Mouse (Mus musculus) spleen, postnatal 14 days (tissue): Measurements from ENCODE around the gene Cdc42.

Experiments used
- DNase-seq, 2 experiments: peaks; one replicate each; pipeline ENCODE4 v3.0.0; 2021 to 2022; ENCODE audit warnings: low spot score in 2 of 2

Gene Cdc42

DNA sequence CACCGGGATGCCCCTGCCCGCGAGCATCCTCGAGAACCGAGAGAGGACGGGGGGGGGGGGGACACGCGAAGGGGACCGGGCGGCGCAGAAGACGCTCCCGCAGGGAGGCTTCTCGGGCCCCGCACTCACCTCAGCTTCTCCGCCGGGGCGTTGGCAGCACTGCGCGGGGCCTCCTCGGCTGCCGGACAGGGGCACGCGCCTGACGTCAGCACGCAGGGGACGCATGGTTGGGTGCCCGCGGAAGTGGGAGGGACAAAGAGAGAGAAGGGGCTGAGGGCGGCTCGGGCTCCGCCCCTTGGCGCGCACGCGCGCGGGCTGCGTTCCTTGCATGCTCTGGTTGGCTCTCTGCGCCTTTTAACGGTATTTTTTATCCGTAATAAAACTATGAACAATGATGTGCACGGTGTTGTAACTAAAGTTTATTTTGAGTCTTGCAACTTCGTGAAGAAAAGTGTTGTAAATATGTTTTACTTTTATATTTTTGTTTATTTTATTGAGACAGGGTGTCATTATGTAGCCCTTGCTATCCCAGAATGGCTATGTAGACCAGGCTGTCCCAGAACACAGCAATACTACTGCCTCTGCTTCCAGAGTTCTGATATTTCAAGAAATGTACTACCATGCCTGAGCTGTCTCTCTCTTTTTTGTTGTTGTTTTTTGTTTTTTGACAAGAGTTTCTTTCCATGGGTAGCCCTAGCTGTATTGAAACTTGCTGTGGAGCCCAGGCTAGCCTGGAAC, at the start of gene Cdc42:
Gene Cdc42 (minus strand): TSS at position 204 of the 738 bp plus-strand sequence.
- DNase-seq = peak; percentile 97 to 99

DNA sequence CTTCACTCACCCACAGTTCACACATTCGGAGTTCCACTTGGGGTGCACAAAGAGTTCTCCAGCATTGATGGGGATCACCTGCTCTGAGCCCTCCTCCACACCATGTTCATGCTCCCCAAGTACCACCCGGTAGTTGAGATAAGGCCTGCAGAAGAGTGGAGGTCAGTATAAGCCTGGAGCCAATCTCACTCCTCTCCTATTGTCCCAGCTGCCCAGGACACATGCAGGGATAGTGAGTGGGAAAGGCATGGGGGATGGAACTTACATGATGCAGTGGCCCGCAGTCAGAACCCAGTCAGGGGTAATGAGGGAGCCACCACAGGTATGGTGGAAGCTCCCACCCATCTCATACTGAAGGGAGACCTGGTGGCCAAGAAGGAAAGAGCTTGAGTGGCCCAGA, 48.1 kb upstream of the Cdc42 start:
- no peak for DNase-seq

DNA sequence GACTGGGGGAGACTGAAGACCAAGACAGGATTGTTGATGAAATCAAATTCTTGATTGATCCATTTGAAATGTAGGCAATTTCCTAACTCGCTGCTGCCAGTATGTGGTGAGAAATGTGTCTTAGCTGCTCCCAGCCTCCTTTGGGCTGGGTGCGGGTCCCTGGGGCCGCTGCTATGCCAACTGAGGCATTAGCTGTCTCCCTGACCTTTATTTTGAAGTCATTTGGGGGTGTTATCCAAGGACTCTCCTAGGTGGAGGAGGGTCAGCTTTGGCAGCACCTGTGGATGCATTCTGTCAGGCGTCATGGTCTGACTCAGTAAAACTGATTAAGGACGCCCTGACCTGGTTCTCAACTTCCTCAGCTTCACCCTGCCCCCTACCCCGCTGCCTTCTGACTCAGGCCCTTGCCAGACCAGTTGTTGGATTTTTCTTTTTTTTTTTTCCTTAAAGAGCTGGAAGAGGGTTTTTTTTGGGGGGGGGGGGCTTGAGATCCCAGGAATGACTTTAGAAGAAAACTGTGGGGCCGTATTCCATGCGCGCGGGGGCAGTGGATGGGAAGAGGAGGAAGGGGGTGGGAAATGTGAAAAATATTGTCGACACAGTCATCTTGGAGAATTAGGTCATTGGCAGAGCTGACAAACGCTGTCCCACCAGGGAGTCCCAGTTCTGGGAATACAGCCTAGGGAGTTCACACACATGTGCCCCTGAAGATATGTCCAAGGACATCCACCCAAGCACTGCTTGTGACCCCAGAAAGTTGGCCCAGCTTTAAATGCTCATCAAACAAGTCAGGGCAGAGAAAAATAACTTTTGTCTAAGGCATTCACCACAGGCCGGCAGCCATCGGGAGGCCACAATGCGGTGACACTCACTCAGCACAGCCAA, 39.4 kb upstream of the Cdc42 start:
- DNase-seq = no peak

DNA sequence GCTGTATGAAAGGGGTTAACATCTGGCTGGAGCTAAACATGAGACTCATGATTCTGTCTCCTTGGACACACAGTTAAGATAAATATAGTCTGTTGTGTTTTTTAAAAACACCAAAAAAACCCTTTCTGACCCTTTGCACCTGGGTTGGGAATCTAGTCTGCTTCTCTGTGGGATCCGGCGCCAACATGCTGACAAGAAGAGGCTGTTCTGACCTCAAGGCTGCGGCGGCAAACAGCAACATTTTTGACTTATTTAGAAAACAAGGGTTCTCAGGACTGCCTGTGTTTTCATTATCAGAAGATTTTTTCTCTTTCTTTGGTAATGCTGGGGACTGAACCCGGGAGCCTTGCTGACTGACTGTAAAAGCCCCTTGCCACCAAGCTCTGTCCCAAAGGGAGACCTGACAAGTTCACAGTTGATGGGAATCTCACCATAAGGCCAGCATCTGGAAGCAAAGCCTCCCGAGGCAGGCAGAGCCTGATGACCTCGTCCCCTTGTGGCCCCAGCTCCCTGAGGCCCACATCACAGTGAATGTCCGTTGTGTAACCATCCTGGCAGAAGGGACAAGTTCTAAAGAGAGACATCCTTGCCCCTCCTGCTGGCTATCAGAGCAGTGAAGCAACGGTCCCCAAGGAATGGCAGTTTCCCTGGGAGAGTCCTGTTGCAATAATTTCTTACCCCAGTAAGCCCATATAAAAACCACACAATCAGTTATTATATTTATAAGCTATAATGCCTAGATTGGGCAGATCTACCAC, 36.0 kb upstream of the Cdc42 start:
- no peak for DNase-seq

DNA sequence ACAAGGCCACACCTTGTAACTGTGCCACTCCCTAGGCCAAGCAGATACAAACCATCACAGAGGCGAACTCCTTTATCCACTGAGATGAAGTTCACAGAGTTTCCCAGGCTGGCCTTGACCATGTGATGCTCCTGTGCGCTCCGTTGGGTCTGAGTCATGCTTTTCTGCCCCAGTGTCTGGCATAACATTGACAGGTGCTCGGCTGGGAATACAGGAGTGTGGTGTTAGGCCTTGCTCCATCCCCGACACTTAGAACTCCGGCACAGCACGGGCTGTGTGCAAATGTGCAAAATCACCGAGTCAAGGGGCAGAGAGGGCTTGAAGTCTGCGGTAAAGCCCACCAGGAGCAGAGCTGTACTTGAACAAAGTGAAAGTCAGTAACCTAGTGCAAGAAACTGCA, 35.4 kb upstream of the Cdc42 start:
- no peak for DNase-seq

DNA sequence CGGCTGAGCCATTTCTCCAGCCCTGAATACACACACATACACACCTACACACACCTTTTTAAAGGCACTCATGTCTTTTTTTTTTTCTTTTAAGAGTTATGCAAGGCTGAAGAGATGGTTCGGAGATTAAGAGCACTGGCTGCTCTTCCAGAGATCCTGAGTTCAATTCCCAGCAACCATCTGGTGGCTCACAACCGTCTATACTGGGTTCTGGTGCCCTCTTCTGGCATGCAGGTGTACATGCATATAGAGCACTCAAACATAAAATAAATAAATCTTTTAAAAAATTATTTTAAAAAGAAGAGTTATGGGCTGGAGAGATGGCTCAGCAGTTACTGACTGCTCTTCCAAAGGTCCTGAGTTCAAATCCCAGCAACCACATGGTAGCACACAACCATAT, 33.8 kb upstream of the Cdc42 start:
- no peak for DNase-seq

DNA sequence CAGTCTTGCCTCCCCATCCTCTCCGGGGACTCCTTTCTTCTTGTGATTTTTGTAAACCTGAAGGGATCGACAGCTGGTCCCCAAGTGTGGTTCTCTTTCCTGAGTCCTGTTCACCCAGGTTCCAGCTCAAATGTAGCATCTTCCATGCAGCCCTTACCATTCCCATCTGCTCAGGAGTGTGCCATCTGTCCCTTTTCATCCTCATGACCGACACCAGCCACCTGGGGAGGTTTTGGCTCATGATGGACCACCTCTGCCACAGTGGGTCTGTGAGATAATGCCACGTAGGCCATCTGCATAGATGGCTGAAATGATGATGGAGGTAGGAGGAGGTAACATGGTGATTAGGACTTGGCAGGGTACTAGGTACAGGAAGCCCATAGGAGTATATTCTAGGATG, 32.7 kb upstream of the Cdc42 start:
- DNase-seq = no peak

DNA sequence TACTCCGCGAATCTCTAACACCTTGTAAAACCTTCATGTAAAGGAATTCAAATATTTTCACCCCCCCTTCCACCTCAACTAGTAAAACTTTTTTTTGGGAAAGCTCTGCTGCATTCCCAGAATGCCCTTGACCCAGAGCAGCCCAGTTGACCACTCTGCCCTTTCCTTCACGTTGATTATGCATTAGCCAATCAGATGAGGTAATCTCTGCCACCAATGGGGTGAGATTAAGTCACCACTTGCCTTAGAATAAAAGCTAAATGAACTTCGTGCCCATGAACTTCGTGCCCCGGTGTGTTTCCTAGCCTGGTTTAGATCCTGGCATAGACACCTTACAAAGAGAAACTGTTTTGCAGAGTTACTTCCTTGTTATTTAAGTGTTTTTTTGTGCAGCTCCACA, 31.5 kb upstream of the Cdc42 start:
- no peak for DNase-seq

DNA sequence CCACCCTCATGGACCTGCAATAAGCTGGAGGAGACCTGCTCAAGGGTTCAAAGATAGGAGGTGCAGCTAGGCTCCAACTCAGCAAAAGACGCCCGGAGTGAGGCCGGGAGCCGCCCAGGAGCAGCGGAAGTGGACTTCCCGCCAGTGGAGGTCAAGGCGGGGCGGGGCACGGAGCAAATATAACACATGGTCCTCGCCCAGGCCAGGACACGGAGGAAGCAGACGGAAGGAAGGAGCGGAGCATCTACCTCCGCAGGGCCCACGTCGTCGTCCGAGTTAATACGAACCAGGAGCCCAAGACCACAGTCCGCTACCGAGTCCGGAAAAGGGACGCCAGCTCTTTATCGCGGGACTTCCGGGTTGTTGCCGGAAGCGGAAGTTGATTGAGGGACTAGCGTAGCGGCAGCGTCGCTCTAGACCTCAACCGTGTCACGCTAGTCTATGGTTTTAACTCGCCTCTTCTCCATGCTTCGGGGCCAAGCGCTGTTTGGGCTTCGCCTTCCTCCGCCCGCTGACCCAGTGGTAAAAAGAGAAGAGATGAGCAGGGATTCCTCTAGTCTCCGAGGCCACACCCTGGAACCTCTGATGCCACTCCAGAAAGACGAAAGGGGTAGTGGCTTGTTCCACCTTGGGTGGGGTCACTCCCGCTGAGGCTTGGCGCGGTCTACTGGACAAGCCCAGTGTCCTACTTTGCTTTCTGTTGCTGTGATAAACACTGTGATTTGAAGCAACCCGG, 30.7 kb upstream of the Cdc42 start:
- DNase-seq = peak; percentile 65 to 74

DNA sequence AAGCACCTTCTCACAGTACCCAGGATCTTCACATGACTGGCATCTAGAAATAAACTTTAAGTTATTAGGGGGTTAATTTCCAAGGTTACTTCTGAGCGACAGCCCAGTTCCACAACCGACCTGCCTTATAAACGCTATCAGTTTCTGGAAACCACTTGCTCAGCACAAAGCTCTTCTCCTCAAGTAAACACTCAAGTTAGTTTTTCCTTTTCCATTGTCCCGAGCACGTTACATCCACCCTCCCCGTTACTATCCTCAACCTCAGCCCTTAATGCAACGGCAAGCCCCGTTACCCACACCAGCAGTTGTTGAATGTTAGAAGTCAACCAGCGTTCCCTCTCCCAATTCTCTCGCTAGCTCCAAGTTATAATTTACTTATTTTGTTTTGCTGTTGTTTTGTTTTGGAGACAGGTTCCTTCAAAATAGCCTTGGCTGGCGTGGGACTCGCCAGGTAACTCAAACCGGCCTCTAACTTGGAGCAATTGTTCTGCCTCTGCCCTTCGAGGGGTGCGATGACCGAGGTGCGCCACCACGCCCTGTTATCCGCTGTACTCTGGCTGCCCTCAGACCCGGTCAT, 30.1 kb upstream of the Cdc42 start:
- no peak for DNase-seq

DNA sequence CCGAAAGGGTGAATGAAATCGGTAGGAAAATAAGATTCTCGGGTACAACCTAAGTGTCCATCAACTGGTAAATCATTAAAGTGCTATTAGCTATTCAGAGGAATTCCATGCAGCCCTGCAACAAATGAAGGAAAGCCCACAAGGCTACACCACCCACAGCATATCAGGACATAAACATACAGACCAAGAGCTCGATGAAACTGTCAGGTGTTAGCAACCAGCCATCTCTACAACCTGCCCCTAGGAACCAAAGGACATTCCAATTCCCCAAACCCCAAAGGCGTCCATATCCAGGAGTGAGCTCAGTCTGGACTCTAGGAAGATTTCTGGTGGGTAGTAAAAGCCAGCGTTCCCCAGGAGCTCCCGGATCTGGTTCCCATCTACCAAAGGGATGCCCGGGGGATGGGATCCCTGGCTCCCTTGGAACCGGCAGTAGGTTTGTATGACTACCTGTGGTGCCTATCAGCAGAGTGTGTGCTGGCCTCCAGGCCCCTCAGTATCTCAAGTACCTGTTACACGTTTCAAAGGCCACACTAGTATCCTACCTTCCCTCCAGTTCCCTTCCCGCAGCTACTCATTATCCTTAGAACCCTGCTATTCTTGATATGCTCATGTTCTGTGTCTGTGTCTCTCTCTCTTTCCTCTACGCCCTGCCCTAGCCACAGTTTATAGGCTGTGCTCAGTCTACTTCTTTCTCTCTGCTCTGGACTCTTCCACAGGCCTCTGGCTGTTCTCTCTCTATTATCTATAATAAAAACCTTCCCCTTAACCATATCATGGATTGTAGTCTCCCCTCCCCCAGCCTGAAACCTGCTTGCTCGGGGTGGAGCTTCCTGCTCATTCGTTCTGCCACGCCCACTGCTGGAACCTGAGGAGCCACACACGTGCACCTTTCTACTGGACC, 23.4 kb upstream of the Cdc42 start:
- no peak for DNase-seq

DNA sequence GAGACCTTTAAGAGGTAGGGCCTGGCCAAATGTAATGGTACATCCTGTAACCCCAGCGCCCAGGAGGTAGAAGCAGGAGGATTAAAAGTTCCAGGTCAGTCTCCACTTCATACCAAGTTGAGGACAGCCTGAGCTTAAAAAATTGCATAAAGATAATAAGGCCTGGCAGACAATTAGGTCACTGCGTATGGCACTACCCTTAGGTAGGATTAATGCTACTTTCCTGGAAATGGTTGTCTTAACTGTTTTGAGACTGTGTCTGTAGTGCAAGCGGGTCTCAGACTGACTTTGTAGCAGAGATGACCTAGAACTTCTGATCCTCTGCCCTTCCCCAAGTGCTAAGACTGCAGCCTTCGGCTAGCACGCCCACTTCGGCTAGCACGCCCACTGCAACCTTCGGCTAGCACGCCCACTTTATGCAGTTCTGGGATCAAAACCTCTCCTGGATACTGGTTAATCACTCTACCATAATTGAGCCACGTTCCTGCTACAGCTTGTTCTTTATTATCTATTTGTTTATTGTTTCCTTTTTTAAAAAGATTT, 22.3 kb upstream of the Cdc42 start:
- DNase-seq = no peak

DNA sequence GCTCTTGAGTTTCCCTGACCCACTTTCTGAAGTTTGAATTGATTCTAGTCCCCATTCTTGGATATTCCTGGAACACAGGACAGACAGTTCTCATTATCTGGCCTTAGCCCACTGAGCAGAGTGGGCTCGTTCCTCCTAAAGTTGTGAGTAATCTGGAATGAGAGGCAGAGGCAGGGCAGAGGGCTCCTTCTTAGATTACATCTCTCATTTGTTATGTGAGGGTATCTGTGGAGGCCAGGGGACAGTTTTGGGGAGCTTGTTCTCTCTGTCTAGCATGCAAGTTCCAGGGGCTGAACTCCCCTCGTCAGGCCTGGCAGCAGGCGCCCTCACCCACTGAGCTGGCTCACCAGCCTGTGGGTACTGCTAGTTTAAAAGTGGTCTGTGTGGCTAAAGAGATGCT, 21.6 kb upstream of the Cdc42 start:
- DNase-seq = no peak

DNA sequence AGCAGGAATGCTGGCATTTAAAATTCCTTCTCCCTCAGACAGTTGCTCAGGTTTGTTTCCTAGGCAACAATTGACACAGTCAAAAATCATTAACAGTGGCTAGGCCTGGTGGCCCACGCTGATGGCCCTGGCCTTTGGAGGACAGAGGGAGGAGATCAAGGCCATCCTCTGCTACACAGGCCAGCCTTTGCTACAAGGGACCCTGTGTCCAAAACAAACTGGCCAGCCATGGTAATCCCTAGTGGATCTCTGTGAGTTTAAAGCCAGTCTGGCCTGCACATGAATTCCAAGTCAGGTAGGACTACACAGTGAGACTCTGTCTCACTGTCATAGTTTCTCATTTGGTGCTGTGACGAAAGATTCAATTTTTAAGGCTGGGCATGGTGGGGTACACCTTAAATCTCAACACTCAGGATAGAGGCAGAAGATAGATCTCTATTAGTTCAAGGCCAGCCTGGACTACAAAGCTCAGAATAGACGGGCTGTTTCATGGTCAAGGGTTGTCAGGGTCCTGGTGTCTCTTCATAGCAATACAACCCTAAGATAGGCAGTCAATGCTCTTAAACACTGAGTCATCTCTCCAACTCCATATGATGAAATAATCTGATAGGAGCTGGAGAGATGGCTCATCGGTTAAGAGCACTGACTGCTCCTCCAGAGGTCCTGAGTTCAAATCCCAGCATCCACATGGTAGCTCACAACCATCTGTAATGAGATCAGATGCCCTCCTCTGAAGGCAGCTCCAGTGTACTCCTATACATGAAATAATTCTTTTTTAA, 20.2 kb upstream of the Cdc42 start:
- DNase-seq = no peak

DNA sequence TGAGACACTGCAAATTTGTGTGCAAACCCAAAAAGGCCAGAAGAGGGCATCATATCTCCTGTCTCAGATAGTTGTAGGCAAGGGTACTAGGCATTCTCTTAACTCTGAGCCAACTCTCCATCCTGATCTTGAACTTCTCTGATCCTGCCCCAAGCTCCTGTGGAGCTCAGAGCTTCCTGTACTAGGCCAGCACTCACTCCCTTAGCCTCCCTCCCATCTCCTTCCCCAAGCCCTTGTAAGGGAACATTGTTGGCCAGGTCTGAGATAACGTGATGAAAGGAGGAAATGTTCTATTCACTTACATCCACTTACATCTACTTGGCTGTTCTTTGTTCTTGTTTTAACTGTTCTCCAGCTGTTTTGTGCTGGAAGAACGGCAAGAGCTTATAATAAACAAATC, 19.3 kb upstream of the Cdc42 start:
- DNase-seq = no peak

DNA sequence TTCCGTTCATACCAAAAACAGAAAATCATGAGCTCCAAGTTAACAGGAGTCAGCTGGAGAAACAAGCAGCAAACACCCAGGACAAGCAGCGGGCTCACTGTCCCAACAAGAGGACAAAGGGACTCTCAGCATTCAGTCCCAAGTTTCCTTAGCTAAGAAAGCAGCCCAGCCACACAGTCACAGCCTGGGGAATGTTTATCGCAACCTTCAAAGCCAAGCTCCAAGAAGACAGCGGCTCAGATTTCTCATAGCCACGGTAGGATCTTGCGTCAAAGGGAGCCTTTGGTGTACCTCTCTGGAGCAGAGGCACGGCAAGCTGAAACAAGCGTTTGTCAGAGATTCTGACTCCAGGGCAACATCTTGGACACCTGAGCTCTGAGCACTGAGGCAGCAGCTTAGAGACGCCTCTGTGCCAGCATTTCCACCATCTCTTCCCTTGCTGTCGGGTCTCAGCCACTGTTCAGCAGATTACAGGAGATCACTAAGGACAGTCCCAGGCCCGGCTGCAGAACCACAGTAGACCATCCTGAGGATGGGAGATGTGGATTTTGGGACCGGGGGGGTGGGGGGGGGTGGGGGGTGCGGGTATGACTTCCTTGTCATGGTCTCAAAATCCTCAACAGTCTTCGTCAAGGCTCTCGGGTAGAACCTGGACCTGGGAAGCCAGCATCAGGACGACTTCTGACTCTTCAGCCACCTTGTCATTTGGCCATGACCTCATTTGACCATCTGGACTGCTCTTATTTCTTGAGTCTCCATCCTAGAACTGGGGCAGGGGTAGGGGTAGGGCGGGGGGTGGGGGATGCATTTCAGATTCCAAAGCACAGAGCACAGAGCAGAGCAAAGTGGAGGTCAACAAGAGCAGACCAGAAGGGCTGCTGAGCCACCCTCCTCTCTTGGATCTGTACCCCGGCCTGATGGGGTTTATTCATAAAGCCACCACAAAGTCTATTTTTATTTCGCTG, 18.1 kb upstream of the Cdc42 start:
- DNase-seq = no peak

DNA sequence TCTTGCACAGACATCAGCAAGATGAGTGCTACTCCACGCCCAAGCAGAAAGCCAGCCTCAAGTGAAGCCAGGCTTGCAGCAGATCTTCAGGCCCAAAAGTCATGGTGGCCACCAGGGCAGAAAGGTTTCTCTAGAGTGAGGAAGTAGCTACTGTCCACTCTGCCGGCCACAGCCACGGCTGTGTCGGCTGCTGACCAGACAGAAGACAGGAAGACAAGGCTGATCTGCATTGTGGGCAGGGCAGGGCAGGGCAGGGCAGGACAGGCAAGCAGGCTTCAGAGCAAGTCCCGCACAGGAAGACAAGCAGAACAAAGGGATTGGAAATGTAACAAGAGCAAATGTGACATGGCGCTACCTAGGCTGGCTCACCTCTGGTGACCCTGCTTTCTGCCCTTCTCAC, 16.2 kb upstream of the Cdc42 start:
- no peak for DNase-seq
